Mouse (Mus musculus): ENCODE measurements around the gene Tbce. TPM values are rescaled to one million over a fixed set of nuclear protein-coding genes. Genes with fewer than 3 reads are reported as not detected.
"Not testable (repeated sequence)": the region's sequence is repeated elsewhere in the genome, so short reads cannot be mapped to it uniquely, and the experiment has no call there.

Gene Tbce
- total RNA-seq, 2 experiments from 2014 or later: 16.3 to 17.4 TPM

- DNase-seq (ENCODE audit: low spot score): not testable (repeated sequence)
These were observed 4.1 kb downstream of the Tbce start for GRCm38 (mm10) chr13:14035352-14035751.

DNA sequence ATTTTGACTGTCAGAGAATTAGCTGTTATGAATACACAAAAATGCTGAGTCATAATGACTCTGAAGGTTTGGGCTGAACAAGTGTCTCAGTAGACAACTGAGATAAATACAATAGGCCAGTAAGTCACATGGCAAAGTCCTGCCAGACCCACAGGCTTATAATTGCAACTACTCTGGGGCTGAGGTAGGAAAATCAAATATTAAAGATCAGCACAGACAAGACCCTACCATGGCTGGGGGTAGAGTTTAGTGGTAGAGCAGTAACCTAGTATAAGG is 5.4 kb downstream of the Tbce start:
- no peak for DNase-seq (ENCODE audit: low spot score)

DNA sequence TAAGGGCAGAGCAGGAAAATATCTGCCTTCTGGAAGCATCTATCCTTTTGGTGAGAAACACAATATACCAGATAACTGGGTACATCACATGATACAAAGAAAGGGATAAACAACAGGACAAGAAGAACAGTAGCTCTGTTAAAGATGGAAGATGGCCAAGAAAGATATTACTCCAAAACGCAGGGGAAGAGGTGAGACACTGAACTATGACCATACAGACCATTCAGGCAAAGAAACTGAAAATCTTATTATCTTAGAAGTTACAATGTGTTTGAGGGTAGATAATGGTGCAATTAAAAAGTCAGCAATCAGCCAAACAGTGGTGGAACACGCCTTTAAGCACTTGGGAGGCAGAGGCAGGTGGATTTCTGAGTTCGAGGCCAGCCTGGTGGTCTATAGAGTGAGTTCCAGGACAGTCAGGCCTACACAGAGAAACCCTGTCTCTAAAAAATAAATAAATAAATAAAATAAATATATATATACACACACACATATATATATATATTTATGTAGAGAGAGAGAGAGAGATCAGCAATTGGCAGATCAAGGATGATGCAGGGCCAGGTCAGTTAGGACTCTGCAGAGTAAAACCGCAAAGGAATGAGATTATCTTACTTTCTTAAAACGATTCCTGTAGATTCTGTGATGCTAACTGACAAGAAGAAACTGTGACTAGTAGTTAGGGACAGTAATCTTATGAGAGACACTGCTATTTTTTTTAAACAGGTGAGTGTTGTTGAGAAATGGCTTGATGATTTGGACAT is 5.9 kb downstream of the Tbce start:
- DNase-seq (ENCODE audit: low spot score): no peak

DNA sequence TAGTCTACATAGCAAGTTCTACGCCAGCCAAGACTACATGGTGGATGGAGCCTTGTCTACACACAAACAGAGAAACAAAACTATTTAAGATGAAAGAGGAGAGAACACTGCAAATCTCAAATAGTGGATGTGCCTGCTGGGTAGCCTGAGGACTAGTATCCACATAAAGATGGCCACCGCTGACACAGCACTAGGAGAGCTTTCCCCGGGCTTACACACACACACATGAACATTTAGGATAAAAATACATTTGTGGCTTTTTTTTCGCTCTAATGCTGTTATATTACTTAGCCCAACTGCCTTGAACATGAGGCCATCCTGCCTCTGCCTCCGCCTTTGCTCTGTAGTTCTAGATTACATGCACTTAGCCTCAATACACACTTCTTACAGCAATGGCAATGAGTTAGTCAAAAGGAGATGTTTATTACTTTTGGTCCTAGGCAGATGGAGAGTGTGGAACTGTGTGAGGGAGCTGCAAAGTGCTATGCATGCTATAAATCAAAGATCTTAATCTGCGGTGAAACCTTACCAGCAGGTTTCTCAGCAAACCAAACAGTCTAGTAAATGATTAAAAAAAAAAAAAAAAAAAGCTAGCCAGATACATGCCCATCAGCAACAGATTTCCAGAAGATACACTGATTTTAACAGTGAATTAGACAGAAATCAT is 13.2 kb downstream of the Tbce start:
- DNase-seq (ENCODE audit: low spot score): no peak

DNA sequence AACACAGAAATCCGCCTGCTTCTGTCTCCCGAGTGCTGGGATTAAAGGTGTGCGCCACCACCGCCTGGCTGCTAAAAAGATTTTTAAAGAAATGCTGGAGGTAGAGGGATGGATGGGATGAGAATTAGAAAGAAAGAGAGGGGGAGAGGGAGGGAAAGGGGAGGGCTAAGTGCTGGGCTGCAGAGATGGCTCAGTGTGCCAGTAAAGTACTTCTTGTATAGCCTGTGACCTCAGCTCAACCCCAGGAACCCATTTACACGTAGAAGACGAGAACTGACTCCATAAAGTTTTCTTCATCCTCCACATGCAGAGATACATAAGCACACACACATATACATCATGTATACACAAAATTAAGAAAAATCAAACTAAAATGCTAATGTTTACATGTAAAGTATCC is 13.9 kb downstream of the Tbce start:
- no peak for DNase-seq (ENCODE audit: low spot score)

GRCm38 (mm10) chr13:14021417-14021816 is 18.0 kb downstream of the Tbce start:
- DNase-seq (ENCODE audit: low spot score): not testable (repeated sequence)

GRCm38 (mm10) chr13:14018852-14019251 is 20.6 kb downstream of the Tbce start:
- no peak for DNase-seq (ENCODE audit: low spot score)

DNA sequence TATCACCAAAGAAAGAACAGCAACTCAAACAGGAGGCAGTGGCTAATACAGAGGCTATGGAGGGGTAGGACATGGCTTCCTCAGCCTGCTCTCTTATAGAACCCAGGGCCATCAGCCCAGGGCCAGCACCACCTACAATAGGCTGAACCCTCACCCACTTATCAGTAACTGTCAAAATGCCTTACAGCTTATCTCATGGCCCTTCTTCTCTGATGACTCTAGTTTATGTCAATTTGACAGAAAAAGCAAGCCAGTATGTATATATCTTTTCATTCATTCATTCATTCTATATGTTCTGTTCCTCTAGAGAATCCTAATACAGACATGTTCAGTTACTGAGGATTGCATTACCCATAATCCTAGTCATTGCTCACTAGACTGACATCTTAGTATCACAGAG is 21.2 kb downstream of the Tbce start:
- no peak for DNase-seq (ENCODE audit: low spot score)

- no peak for DNase-seq (ENCODE audit: low spot score)
These were observed 23.8 kb downstream of the Tbce start for GRCm38 (mm10) chr13:14015609-14016008.

- DNase-seq (ENCODE audit: low spot score): no peak
These were observed 24.9 kb downstream of the Tbce start for GRCm38 (mm10) chr13:14014540-14014939.

DNA sequence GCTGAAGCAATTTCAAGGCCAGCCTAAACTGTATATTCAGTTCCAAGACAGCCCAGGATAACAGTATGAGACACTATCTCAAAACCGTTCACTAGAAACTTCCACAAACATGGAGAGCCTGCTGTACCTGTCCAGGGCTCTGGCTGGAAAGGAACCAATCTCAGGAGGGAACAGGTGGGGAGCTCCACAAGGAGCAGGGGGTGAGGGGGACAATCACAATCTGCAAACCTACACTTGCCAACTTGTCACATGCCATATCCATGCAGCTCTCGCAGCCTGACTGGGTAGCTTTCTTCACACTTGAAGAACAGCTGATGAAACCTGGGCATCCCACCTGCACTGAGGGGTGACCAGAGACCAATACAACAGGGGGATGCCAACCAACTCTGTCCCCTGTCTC is 25.4 kb downstream of the Tbce start:
- no peak for DNase-seq (ENCODE audit: low spot score)

- DNase-seq (ENCODE audit: low spot score): no peak
These were observed 27.9 kb downstream of the Tbce start for GRCm38 (mm10) chr13:14011454-14011995.

DNA sequence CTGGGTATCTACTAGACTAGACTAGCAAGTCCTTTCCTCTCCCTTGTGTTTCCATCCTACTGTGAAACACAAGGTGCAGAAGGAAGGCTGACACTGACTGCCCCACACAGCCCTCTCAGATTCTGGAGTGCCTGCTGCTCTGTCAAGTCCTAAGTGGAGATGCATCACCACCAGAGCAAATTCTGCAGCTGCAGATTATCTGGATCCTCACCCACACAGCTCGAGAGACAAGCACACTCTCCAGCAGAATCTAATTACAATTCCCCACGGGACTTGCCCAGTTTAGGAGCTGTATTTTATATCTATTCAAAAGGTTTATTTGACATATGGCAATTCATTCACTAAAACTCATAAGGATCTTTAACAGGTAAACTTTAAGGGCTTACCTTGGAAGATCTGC is 33.4 kb downstream of the Tbce start:
- DNase-seq (ENCODE audit: low spot score): no peak

- no peak for DNase-seq (ENCODE audit: low spot score)
These were observed 34.4 kb downstream of the Tbce start for GRCm38 (mm10) chr13:14004999-14005398.

DNA sequence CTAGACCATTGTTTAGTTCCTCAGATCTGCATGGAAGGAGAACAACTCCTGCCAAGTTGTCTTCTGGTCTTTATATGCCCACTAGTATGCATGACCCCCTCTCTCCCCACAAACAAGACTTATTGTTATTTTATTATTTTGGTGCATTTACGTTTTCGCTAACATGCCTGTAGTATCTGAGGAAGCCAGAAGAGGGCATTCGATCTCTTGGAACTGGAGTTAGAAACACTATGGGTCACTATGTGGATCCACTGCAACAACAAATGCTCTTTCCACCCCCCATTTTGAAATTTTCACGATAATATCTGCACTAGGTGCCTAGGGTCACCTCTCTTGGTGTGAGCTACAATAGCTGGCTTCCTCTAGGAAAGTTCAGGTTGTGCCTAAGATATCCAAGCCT is 35.4 kb downstream of the Tbce start:
- DNase-seq (ENCODE audit: low spot score): no peak

GRCm38 (mm10) chr13:14002706-14003105 is 36.7 kb downstream of the Tbce start:
- no peak for DNase-seq (ENCODE audit: low spot score)

DNA sequence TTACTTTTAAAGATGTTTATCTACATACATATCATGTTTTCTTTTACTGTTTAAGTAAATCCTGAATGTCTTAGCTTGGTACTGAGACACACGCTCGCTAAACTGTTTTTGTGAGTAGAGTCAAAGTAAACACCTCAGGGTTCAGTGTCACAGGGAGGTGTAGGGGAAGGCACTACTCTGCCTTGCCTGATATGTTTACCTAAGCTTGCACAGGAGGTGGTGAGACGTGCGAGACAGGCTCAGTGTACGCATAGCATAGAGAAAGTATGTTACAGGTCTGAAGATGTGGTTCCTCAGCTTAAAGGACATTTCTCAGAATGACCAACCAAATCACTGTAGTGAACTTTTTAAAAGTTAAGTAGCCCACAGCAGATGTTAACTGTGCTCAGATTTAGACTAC is 42.0 kb downstream of the Tbce start:
- no peak for DNase-seq (ENCODE audit: low spot score)

GRCm38 (mm10) chr13:13995046-13995445 is 44.4 kb downstream of the Tbce start:
- DNase-seq (ENCODE audit: low spot score): peak; percentile 84

- DNase-seq (ENCODE audit: low spot score): no peak
These were observed 46.4 kb downstream of the Tbce start for GRCm38 (mm10) chr13:13993041-13993440.

- no peak for DNase-seq (ENCODE audit: low spot score)
These were observed 49.0 kb downstream of the Tbce start for GRCm38 (mm10) chr13:13990391-13990790.

- no peak for DNase-seq (ENCODE audit: low spot score)
These were observed 50.3 kb downstream of the Tbce start for GRCm38 (mm10) chr13:13989135-13989534.

GRCm38 (mm10) chr13:13983523-13983922 is 55.9 kb downstream of the Tbce start:
- DNase-seq (ENCODE audit: low spot score): no peak

DNA sequence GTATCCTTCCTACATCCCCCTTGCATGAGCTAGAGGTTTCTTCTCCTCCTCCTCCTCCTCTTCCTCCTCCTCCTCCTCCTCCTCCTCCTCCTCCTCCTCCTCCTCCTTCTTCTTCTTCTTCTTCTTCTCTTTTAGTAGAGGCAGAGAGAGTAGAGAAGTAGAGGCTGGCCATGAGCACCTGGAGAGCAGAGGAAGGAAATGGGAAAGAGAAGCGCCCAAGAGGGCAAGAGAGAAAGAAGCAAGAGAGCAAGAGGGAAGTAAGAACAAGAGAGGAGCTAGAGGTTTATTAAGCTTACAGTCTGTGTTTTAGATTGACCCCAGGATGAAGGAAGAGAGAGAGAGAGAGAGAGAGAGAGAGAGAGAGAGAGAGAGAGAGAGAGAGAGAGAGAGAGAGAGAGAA is 57.6 kb downstream of the Tbce start:
- DNase-seq (ENCODE audit: low spot score): not testable (repeated sequence)

All from gastrocnemius, adult 18-20 months (tissue).